Mouse (Mus musculus): ENCODE results near the gene B3galt4. TPM values are rescaled to one million over a fixed set of nuclear protein-coding genes. Genes with fewer than 3 reads are reported as not detected.
"Not testable (repeated sequence)": the region's sequence is repeated elsewhere in the genome, so short reads cannot be mapped to it uniquely, and the experiment has no call there.

The B3galt4 gene
- polyA plus RNA-seq (2011; ENCODE audit: insufficient read depth, insufficient read length, low replicate concordance, missing spikeins): 1.9 and 4.1 TPM in 2 replicates

DNA sequence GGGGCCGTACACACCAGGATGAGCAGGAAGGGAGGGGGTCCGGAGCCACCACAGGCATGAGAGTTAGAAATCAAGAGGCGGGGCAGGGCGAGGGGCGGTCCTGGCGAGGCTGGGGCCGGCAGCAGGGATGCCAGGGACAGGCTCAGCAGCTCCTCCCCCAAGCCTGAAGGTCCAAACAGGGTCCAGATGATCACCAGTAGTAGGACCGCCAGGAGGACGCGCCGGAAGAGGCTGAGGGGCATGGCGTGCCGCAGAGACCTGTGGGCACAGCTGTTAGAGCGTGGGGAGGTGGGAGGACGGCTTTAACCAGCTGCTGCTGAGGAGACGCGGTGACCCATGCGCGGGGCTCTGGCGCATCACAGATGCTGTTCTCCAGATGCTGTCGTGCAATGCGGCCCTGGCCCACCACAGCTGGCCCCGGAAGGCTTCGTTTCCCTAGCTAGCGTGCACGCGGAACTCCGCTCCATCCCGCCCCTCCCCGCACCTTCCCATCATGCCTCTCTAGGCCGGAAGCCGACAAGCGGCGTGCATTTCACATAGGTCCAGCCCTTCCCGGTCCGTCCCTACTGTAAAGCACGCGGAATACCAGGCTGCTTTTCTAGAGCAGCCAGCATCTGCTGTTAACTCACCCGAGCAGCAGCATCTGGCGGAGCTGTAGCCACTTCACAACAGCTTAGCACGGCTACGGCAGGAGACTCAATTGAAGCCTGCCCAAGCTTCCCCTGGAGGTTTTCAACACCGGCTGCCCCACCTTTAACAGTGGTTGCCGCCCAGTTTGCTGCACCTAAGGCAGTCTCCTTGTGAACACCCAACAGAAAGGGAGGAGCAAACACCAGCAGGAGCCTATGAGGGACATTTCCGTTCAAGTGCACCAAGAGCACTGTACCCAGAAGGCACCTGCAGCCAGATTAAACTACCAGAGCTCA is at the start of gene B3galt4:
Gene B3galt4 (minus strand): TSS at position 468 of the 926 bp plus-strand sequence.
- peak; percentile 59; the same call in 1 of the 2 replicates for TF ChIP-seq POLR2A (IDR thresholded peaks at IDR 0.05; ENCODE audit: borderline replicate concordance, control insufficient read depth, low read depth, low read length)
- TF ChIP-seq CTCF (IDR thresholded peaks at IDR 0.05; ENCODE audit: control insufficient read depth, insufficient read depth, low read length): peak; percentile 4; the same call in 1 of the 2 replicates
- H3K4me3 ChIP-seq (replicated peaks; ENCODE audit: control insufficient read depth, low read depth, low read length): peak within 1 kb of the TSS; percentile 82
- H3K27ac ChIP-seq (ENCODE audit: control insufficient read depth, insufficient read depth, low read depth, low read length, poor library complexity): peak within 1 kb of the TSS; percentile 85
- peaks cover 9% of the 10 kb centered on the region for H3K4me1 ChIP-seq (ENCODE audit: control insufficient read depth, insufficient read depth, low read length)
- WGBS: 1% methylated on average over 45 of the region's 45 CpGs

GRCm38 (mm10) chr17:34000796-34001195 is 49.5 kb upstream of the B3galt4 start:
- not testable (repeated sequence) for H3K4me1 ChIP-seq (ENCODE audit: control insufficient read depth, insufficient read depth, low read length); H3K4me3 ChIP-seq (replicated peaks; ENCODE audit: control insufficient read depth, low read depth, low read length)
- 18% methylated on average over 2 of the region's 2 CpGs for WGBS
- peak overlapping the region; percentile 54 for H3K27ac ChIP-seq (ENCODE audit: control insufficient read depth, insufficient read depth, low read depth, low read length, poor library complexity)

DNA sequence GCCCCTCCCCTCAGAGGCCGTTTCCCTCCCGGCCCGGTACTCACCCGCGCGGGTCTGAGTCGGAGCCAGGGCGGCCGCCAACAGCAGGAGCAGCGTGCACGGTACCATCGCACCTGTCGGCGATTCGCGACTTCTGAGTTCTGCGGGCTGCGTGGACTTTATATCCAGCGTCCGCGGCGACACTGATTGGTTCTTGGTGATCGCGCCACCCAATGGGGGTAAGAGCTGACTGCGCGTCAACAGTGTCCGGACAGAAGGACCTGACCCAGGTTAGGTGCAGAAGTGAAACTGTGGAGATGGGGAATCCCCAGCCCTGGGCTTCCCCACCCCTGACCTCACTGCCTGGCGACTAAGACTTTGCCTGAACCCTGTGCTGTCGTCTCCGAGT is 48.9 kb upstream of the B3galt4 start, which contains the start of gene H2-K1:
Gene H2-K1 (minus strand): TSS at position 198 of the 388 bp plus-strand sequence.
- Histone ChIP-seq H3K4me1 (ENCODE audit: control insufficient read depth, insufficient read depth, low read length) (no peaks in the 10 kb centered on the region; the same call in 1 of the 2 replicates), H3K4me3 (replicated peaks; ENCODE audit: control insufficient read depth, low read depth, low read length) (peak within 1 kb of the TSS; percentile 76), H3K27ac (ENCODE audit: control insufficient read depth, insufficient read depth, low read depth, low read length, poor library complexity) (peak within 1 kb of the TSS; percentile 90)
- under 1% methylated on average over 30 of the region's 30 CpGs for WGBS
- TF ChIP-seq POLR2A (IDR thresholded peaks at IDR 0.05; ENCODE audit: borderline replicate concordance, control insufficient read depth, low read depth, low read length) (peak; percentile 100), CTCF (IDR thresholded peaks at IDR 0.05; ENCODE audit: control insufficient read depth, insufficient read depth, low read length) (0 out of 2 replicates have a peak, but pooled peaks have one; percentile 1)

DNA sequence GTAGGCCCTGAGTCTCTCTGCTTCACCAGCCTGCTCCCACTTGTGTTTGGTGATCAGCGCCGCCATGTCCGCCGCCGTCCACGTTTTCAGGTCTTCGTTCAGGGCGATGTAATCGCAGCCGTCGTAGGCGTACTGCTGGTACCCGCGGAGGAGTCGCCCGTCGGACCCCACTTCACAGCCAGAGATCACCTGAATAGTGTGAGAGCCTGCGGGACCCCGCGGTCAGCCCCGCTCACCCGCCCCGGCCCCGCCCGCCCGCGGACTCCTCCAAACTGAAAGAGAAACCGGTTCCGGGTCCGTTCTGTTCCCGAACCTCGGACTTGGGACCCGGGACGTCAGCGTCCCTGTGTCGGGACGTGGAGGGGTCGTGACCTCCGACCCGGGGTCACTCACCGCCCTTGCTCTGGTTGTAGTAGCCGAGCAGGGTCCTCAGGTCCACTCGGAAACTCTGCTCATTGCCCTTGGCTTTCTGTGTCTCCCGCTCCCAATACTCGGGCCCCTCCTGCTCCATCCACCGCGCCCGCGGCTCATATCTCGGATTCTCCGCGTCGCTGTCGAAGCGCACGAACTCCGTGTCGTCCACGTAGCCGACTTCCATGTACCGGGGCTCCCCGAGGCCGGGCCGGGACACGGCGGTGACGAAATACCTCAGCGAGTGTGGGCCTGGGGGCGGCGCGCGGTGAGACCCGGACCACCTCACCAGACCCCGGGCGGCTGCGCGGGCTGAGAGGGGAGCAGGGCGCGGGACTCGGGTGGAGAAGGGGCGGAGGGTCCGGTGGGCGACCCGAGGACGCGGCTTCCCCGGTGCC is 48.3 kb upstream of the B3galt4 start:
- peak overlapping the region; percentile 90 for H3K27ac ChIP-seq (ENCODE audit: control insufficient read depth, insufficient read depth, low read depth, low read length, poor library complexity)
- under 1% methylated on average over 87 of the region's 87 CpGs for WGBS

DNA sequence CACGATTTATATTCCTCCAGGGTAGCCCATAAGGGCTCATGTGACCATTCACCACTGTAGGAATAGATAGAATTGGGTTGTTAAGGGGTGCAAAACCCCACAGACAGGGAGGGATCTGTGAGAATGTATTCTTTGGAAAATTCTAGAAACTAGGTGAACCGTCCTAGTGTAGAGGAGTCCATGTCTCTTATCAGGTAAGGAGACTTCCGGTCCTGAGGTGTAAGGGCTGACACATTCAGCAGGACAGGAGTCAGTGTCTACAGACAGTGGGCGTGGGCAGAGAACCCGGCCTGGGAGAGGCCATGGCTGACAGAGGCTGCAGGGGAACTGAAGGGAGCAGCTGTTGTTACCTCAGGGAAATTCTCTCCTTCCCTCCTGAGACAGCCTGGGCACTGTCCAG is 47.4 kb upstream of the B3galt4 start:
- H3K27ac ChIP-seq (ENCODE audit: control insufficient read depth, insufficient read depth, low read depth, low read length, poor library complexity); H3K4me1 ChIP-seq (ENCODE audit: control insufficient read depth, insufficient read depth, low read length): not testable (repeated sequence)
- WGBS: 7% methylated on average over 5 of the region's 5 CpGs
- peak overlapping the region; percentile 75 for H3K4me3 ChIP-seq (replicated peaks; ENCODE audit: control insufficient read depth, low read depth, low read length)

More for the DNA sequence above, 48.3 kb upstream of the B3galt4 start:
- Histone ChIP-seq H3K4me1 (ENCODE audit: control insufficient read depth, insufficient read depth, low read length) (no peaks in the 10 kb centered on the region; the same call in 1 of the 2 replicates), H3K4me3 (replicated peaks; ENCODE audit: control insufficient read depth, low read depth, low read length) (peak overlapping the region; percentile 76)
- no peak for TF ChIP-seq POLR2A (IDR thresholded peaks at IDR 0.05; ENCODE audit: borderline replicate concordance, control insufficient read depth, low read depth, low read length)
- no peak for TF ChIP-seq CTCF (IDR thresholded peaks at IDR 0.05; ENCODE audit: control insufficient read depth, insufficient read depth, low read length)

DNA sequence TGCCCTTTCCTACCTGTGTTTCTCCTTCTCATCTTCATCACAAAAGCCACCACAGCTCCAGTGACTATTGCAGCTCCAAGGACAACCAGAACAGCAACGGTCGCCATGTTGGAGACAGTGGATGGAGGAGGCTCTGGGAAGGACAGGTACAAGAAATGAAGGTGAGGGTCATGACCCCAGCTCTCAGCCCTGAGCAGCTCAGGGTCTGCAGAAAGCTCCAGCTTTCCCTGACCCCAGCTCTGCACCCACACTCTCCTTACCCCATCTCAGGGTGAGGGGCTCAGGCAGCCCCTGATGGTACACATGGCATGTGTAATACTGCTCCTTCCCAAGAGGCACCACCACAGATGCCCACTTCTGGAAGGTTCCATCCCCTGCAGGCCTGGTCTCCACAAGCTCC is 45.7 kb upstream of the B3galt4 start:
- H3K4me3 ChIP-seq (replicated peaks; ENCODE audit: control insufficient read depth, low read depth, low read length); H3K27ac ChIP-seq (ENCODE audit: control insufficient read depth, insufficient read depth, low read depth, low read length, poor library complexity); H3K4me1 ChIP-seq (ENCODE audit: control insufficient read depth, insufficient read depth, low read length): not testable (repeated sequence)
- 80% methylated on average over 2 of the region's 2 CpGs for WGBS

- Histone ChIP-seq H3K4me1 (ENCODE audit: control insufficient read depth, insufficient read depth, low read length) (no peaks in the 10 kb centered on the region), H3K4me3 (replicated peaks; ENCODE audit: control insufficient read depth, low read depth, low read length) (no peak overlapping the region), H3K27ac (ENCODE audit: control insufficient read depth, insufficient read depth, low read depth, low read length, poor library complexity) (no peak overlapping the region)
- WGBS: 67% methylated on average over 3 of the region's 3 CpGs
- TF ChIP-seq POLR2A (IDR thresholded peaks at IDR 0.05; ENCODE audit: borderline replicate concordance, control insufficient read depth, low read depth, low read length) (no peak), CTCF (IDR thresholded peaks at IDR 0.05; ENCODE audit: control insufficient read depth, insufficient read depth, low read length) (no peak)
These were observed 44.4 kb upstream of the B3galt4 start for GRCm38 (mm10) chr17:33995651-33996050.

DNA sequence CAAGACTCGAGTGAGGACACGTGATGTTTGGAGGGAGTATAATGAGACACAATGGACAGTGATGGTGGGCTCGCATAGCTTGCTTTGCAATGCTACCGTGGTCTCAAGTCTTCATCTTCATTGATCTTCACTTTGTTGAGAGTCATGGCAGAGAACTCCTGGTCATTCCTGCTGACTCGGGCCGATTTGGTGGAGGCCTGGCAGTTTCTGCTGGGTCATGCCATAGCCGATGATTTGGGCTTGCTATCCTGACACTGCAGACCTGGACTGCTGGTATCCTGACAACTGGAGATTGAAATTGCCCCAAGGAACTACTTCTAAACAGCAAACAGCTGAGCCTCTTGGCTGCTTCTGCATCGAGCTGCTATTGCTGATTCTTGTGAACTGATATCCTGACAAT is 43.7 kb upstream of the B3galt4 start:
- TF ChIP-seq CTCF (IDR thresholded peaks at IDR 0.05; ENCODE audit: control insufficient read depth, insufficient read depth, low read length) (no peak), POLR2A (IDR thresholded peaks at IDR 0.05; ENCODE audit: borderline replicate concordance, control insufficient read depth, low read depth, low read length) (no peak)
- no peak overlapping the region for H3K27ac ChIP-seq (ENCODE audit: control insufficient read depth, insufficient read depth, low read depth, low read length, poor library complexity)

More for the DNA sequence above, 43.7 kb upstream of the B3galt4 start:
- WGBS: 89% methylated on average over 8 of the region's 8 CpGs
- Histone ChIP-seq H3K4me3 (replicated peaks; ENCODE audit: control insufficient read depth, low read depth, low read length) (no peak overlapping the region), H3K4me1 (ENCODE audit: control insufficient read depth, insufficient read depth, low read length) (no peaks in the 10 kb centered on the region)
